Mouse (Mus musculus) layer of hippocampus, adult 11-12 months (tissue): ENCODE results near the gene Sept14.
"Not testable (repeated sequence)": the region's sequence is repeated elsewhere in the genome, so short reads cannot be mapped to it uniquely, and the experiment has no call there.

ENCODE experiments used
- DNase-seq: peaks from one replicate; pipeline ENCODE4 v3.0.0; 2022; ENCODE audit warnings: low spot score

The Sept14 gene

GRCm38 (mm10) chr5:129708412-129708811 lies at the start of gene Sept14:
Gene Sept14 (minus strand): TSS chr5:129708512.
- DNase-seq, result no peak

GRCm38 (mm10) chr5:129756886-129757285 lies 48.6 kb upstream of the Sept14 start:
- no peak for DNase-seq

- no peak for DNase-seq
Measured at GRCm38 (mm10) chr5:129744050-129744449, 35.7 kb upstream of the Sept14 start.

DNA sequence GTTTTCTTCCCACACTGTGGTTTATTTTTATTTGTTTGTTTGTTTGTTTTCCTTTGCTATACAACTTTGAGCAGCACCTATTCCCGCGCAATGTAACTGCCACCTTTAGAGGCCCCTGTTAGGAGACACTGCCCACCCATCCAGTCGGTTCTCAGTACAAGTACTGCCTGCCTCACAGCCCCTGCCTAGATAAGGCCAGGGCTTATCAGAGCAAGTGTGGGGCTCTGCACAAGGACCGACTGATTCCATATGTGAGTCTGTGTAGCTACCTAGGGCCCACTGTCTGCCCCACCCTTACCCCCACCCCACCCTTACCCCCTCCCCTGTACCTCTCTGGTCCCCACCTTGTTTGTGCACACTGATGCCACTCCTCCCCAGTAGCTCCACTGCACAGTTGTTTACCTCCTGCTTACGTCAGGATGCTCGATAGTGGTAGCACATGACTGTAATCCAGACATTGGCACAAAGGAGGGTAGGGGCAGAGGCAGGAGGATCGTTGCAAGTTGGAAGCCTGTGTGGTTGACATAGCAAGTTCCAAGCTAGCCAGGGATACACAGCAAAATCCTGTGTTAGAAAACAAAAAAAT lies 34.7 kb upstream of the Sept14 start:
- no peak for DNase-seq

GRCm38 (mm10) chr5:129740976-129741375 lies 32.7 kb upstream of the Sept14 start:
- DNase-seq, result peak; percentile 39

- DNase-seq, result no peak
Measured at GRCm38 (mm10) chr5:129731021-129731420, 22.7 kb upstream of the Sept14 start.

GRCm38 (mm10) chr5:129730344-129730743 lies 22.0 kb upstream of the Sept14 start:
- no peak for DNase-seq

- no peak for DNase-seq
Measured at GRCm38 (mm10) chr5:129729286-129729685, 21.0 kb upstream of the Sept14 start.

GRCm38 (mm10) chr5:129726784-129727183 lies 18.5 kb upstream of the Sept14 start:
- DNase-seq, result no peak

GRCm38 (mm10) chr5:129725774-129726392 lies 17.6 kb upstream of the Sept14 start:
- DNase-seq, result no peak

DNA sequence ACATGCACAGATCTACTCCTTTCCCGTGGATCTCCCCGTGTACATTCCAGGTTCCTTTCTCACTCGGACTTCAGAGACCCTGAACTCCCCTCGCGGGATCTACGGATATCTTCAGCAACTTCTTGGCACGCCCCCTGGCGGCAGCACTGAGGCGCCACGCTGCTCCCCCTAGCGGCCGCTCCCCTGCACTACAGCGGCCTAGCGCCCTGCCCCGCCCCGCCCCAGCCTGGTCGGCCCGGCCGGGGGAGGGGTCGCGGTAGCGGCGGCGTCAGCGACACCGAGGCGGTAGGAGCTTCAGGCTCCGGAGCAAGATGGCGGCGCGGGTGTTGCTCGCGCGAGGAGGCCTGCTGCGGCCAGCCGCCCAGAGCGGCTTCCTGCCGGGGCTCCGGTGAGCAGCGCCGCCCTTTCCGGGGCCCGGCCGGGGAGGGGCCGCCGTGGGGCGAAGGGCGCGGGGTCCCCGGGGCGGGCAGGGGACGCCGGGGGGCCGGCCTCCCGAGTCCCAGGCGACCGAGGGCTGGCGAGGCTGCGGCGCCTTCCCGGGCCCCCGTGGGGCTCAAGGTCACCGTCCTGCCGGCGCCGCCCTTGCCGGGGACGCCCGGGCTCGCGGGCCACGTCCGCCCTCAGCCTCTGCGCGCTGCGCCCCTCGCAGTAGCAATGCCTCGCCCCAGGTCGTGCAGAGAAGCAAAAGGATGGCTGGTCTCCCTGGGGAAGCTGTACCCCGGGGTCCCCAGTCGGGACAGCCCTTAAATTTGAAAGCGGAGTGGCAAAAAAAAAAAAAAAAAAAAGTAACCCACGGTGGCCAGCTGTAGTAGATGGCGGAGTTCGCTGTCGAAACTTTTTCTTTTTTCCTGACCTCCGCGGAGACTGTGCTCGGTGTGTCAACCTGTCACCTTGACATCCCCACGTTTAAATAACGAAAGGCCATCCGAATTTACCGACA lies 16.8 kb upstream of the Sept14 start, which contains the start of gene Nipsnap2:
TSS of gene Nipsnap2 (plus strand) at position 230 of the 940 bp plus-strand sequence.
- peak; percentile 92 for DNase-seq

GRCm38 (mm10) chr5:129724268-129724667 lies 16.0 kb upstream of the Sept14 start:
- DNase-seq, result no peak

DNA sequence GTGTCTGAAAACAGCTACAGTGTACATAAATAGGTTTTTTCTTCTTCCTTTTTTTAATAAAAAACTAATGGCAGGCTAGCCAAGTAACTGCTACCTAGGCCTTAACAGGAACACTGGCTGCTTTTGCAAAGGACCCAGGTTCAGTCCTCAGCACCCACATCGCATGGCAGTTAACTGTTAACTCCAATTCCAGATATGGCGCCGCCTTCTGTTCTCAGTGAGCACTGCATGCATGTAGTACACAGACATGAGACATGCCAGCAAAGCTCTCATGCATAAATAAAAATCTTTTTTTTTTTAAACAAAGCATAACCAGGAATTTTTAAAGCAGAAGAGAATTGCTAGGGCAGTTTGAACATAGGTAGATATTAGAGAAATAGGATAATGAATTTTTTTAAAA lies 11.9 kb upstream of the Sept14 start:
- no peak for DNase-seq

DNA sequence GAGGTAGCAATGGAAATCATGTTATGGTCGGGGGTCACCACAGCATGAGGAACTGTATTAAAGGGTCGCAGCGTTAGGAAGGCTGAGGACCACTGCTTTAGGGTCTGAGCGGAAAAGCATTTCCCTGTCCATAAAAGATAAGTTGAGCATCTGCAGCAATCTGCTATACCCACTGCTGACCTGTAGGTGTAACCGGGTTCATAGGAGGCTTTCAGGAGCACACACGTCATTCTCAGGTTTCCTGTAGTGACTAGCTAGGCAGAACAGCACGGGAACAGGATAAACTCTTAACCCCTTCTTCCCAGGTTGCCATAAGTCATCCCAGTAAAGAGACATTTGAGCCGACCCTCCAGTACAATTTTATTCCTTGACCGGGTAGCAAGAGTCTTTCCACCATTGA lies 8.7 kb upstream of the Sept14 start:
- DNase-seq, result no peak

GRCm38 (mm10) chr5:129715326-129715861 lies 7.1 kb upstream of the Sept14 start, which contains the start of gene Mrps17:
Gene Mrps17 (plus strand): TSS chr5:129715497.
- peak; percentile 93 for DNase-seq

GRCm38 (mm10) chr5:129703368-129703767 lies 4.9 kb downstream of the Sept14 start:
- DNase-seq, result no peak

- DNase-seq, result no peak
Measured at GRCm38 (mm10) chr5:129701706-129702105, 6.6 kb downstream of the Sept14 start.

DNA sequence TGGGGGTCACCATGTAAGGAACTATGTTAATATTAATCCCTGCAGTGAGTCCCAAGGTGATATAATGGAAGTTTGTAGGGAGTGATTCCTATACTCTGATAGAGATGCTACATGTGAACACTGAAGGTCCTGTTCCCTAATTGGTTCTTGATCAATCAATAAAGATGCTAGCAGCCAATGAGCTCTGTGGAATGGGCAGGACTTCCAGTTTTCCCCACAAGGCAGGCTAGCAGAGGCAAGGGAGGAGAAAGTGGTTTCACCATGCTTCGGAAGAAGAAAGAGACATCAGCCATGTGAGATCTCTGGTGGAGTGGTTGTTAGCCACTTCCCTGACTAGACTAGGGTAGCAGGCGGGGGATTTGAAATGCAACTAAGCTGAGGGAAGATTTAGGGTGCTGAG lies 7.8 kb downstream of the Sept14 start:
- DNase-seq, result no peak

- no peak for DNase-seq
Measured at GRCm38 (mm10) chr5:129690528-129690927, 17.8 kb downstream of the Sept14 start.

- no peak for DNase-seq
Measured at GRCm38 (mm10) chr5:129687621-129688020, 20.7 kb downstream of the Sept14 start.

DNA sequence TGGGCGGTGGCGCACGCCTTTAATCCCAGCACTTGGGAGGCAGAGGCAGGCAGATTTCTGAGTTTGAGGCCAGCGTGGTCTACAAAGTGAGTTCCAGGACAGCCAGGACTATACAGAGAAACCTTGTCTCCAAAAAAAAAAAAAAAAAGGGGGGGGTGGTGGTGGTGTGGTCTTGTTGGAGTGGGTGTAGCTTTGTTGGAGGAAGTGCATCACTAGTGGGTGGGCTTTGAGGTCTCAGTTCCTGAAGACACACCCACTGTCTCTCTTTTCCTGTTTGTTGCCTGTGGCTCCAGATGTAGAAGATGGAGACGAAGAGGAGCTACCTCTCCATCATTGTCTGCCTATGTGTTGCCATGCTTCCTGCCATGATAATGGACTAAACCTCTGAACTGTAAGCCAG lies 23.2 kb downstream of the Sept14 start:
- not testable (repeated sequence) for DNase-seq

DNA sequence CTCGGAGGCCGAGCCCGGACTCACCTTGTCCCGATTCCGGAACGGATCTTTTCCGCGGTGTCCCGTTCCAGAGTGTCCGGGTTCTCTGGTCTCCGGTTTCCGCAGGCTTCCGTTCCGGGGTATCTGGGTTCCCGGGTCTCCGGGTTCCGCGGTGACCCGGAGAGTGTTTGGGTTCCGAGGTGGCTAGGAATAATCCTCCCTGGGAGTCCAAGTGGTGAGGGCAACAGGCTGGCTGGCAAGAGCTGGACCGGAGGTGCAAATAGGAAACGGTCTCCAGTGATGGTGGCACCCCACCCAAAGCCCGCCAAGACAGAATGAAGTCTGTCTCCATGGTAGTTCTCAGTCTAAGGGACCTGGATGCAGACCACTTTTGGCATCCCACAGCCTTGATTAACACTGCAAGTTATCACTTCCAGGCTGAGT lies 38.3 kb downstream of the Sept14 start, which contains the start of gene Zfp11:
TSS of gene Zfp11 (minus strand) at position 64 of the 423 bp plus-strand sequence.
- DNase-seq, result peak; percentile 79
